Mouse (Mus musculus): Measurements from ENCODE around the gene Tbx15. TPM values are rescaled to one million over a fixed set of nuclear protein-coding genes. Genes with fewer than 3 reads are reported as not detected.

Gene Tbx15
- polyA plus RNA-seq (2012): not detected in 2 replicates

GRCm38 (mm10) chr3:99240213-99240720, at the start of gene Tbx15:
TSS of gene Tbx15 (plus strand) at chr3:99240381.

Other genes with a start within 250 kb of the Tbx15 start
- 0.59 and 0.70 TPM in 2 replicates for gene Wars2, start 99.3 kb upstream of the Tbx15 start, polyA plus RNA-seq (2012)

Data from megakaryocyte-erythroid progenitor cell, adult 5 weeks (primary cell).